Mouse (Mus musculus): Measurements from ENCODE around the gene Nps. TPM values are rescaled to one million over a fixed set of nuclear protein-coding genes. Genes with fewer than 3 reads are reported as not detected.

The Nps gene
- total RNA-seq, 4 experiments from 2014 or later: not detected

Other genes starting within 250 kb of the Nps start
- not detected for gene Foxi2, start 151.6 kb downstream of the Nps start, total RNA-seq (2022)